Mouse (Mus musculus) forebrain, embryonic 12.5 days (tissue): Measurements from ENCODE around the gene Cemip. TPM values are rescaled to one million over a fixed set of nuclear protein-coding genes. Genes with fewer than 3 reads are reported as not detected.
A peak's percentile ranks its signal among the peaks of the same experiment; 100 is the strongest.
"Not testable (repeated sequence)": the region's sequence is repeated elsewhere in the genome, so short reads cannot be mapped to it uniquely, and the experiment has no call there.

Source experiments
- ATAC-seq: fragments of 200-750 bp; cut with Nextera tagmentation; 2 replicates; pipeline ENCODE4 v1.8.0; 2017; ENCODE audit warnings: moderate TSS enrichment; ENCODE audit not compliant: low FRiP score
- H3K27ac ChIP-seq: fragments of 300-500 bp; sonication (generic); 2 replicates; pipeline ENCODE4 v1.5.1; 2016; ENCODE audit warnings: mild to moderate bottlenecking
- H3K27me3 ChIP-seq: fragments of 300-500 bp; sonication (generic); 2 replicates; pipeline ENCODE4 v1.6.1; 2016; ENCODE audit warnings: mild to moderate bottlenecking
- H3K36me3 ChIP-seq: fragments of 300-500 bp; sonication (generic); replicated peaks from 2 replicates; pipeline ENCODE4 v1.6.1; 2016; ENCODE audit warnings: mild to moderate bottlenecking
- H3K4me1 ChIP-seq: fragments of 300-500 bp; sonication (generic); 2 replicates; pipeline ENCODE4 v1.6.1; 2016
- H3K4me2 ChIP-seq: fragments of 300-500 bp; sonication (generic); 2 replicates; pipeline ENCODE4 v1.6.1; 2016; ENCODE audit warnings: mild to moderate bottlenecking, moderate library complexity
- H3K4me3 ChIP-seq: fragments of 300-500 bp; sonication (generic); replicated peaks from 2 replicates; pipeline ENCODE4 v1.5.1; 2016; ENCODE audit warnings: mild to moderate bottlenecking
- H3K9ac ChIP-seq: fragments of 300-500 bp; sonication (generic); 2 replicates; pipeline ENCODE4 v1.6.1; 2016; ENCODE audit warnings: mild to moderate bottlenecking
- H3K9me3 ChIP-seq: fragments of 300-500 bp; sonication (generic); 2 replicates; pipeline ENCODE4 v1.6.1; 2016
- WGBS: fragments of 180-500 bp; shearing (Covaris S2); methylation state at CpG from one replicate; pipeline ENCODE4 v1.1.7; 2016; 5-methylcytosine and 5-hydroxymethylcytosine counted together
- polyA plus RNA-seq: library from polyadenylated mRNA; unstranded; fragments of >200 nt; fragmentation: Nextera tagmentation; extraction: Ambion mirVana; gene quantifications from 2 replicates; pipeline ENCODE4 v1.2.1, GENCODE M21; 2016

Gene Cemip
- 0.63 and 0.69 TPM in 2 replicates for polyA plus RNA-seq

GRCm38 (mm10) chr7:84086039-84086829 lies at the start of gene Cemip:
Gene Cemip (minus strand): TSS chr7:84086502.
- Histone ChIP-seq H3K27me3 (peaks cover 46% of the 10 kb centered on the region), H3K27ac (no peak within 1 kb of the TSS), H3K4me1 (peaks cover 14% of the 10 kb centered on the region), H3K9me3 (no peaks in the 10 kb centered on the region), H3K4me3 (peak within 1 kb of the TSS; percentile 49), H3K36me3 (no peaks in the 10 kb centered on the region), H3K4me2 (peak within 1 kb of the TSS; percentile 85), H3K9ac (peak within 1 kb of the TSS; percentile 55)
- ATAC-seq: peak; percentile 89
- WGBS: 2% methylated on average over 54 of the region's 54 CpGs

DNA sequence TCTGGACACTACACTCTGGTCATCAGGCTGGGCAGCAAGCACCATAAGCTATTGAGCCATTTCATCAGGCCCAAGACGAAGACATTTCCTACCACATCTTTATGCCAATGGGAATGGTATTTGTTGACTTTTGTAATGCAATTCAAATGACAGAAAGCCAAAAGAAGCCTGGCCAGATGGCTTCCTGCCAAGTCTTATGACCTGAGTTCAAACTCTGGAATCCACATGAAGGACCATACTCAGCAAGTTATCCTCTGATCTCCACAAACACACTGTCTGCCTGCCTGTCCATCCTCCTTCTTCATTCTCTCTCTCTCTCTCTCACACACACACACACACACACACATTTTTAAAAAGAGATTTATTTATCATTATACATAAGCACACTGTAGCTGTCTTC lies 46.4 kb upstream of the Cemip start:
- no peak for ATAC-seq
- Histone ChIP-seq H3K4me3 (no peak overlapping the region), H3K27me3 (no peaks in the 10 kb centered on the region), H3K4me1 (peaks cover 10% of the 10 kb centered on the region), H3K36me3 (no peaks in the 10 kb centered on the region), H3K27ac (no peak overlapping the region), H3K9me3 (no peaks in the 10 kb centered on the region), H3K4me2 (no peak overlapping the region), H3K9ac (no peak overlapping the region)
- 87% methylated on average over 1 of the region's 1 CpGs for WGBS

GRCm38 (mm10) chr7:84131736-84132135 lies 45.4 kb upstream of the Cemip start:
- H3K36me3 ChIP-seq: no peaks in the 10 kb centered on the region
- no peak overlapping the region for H3K9ac ChIP-seq
- no peak overlapping the region for H3K4me2 ChIP-seq
- no peak overlapping the region for H3K27ac ChIP-seq
- 94% methylated on average over 4 of the region's 4 CpGs for WGBS
- H3K27me3 ChIP-seq: no peaks in the 10 kb centered on the region
- H3K9me3 ChIP-seq: no peaks in the 10 kb centered on the region
- no peak overlapping the region for H3K4me3 ChIP-seq
- H3K4me1 ChIP-seq: peaks cover 7% of the 10 kb centered on the region
- no peak for ATAC-seq

GRCm38 (mm10) chr7:84128661-84129060 lies 42.4 kb upstream of the Cemip start:
- 78% methylated on average over 8 of the region's 8 CpGs for WGBS
- H3K4me1 ChIP-seq: peaks cover 10% of the 10 kb centered on the region
- no peak overlapping the region for H3K9ac ChIP-seq
- ATAC-seq: no peak
- H3K36me3 ChIP-seq: no peaks in the 10 kb centered on the region
- no peaks in the 10 kb centered on the region for H3K27me3 ChIP-seq
- H3K4me2 ChIP-seq: no peak overlapping the region
- no peaks in the 10 kb centered on the region for H3K9me3 ChIP-seq
- no peak overlapping the region for H3K4me3 ChIP-seq
- no peak overlapping the region for H3K27ac ChIP-seq

DNA sequence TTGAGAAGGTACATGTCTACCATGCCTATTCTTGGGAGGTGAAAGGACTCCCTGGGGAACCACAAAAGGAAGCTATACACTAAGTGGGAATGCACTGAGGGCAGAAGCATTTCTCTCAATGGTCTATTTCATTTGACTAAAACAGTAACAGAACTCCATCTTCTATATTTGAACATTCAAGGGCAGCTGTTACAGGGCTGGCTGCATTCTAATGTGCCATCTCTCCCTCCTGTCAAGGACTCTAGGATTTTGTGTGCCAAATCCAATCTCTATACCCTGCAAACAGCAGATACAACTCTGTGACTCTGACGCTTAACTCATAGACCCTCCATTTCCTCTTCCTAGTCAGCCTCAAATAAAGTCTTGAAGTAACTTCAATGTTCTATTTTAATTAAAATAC lies 39.4 kb upstream of the Cemip start:
- no peak for ATAC-seq

DNA sequence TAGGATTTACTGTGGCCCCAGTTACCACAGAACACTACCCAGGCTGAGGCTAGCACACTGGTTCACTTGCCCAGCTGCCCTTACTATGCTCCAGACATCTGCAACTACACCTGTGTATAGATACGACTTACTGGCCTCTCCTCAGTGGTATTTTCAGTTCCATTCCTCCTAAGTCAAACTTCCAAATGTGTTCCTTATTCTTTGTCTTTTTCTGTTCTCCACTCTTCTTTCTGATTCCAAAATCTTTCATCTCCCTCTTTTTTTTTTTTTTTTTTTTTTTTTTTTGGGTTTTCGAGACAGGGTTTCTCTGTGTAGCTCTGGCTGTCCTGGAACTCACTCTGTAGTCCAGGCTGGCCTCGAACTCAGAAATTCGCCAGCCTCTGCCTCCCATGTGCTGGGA lies 37.3 kb upstream of the Cemip start:
- WGBS: 95% methylated on average over 4 of the region's 4 CpGs
- not testable (repeated sequence) for ATAC-seq, H3K27me3 ChIP-seq, H3K27ac ChIP-seq, H3K36me3 ChIP-seq, H3K4me3 ChIP-seq, H3K9ac ChIP-seq, H3K4me2 ChIP-seq, H3K9me3 ChIP-seq
- H3K4me1 ChIP-seq: peaks cover 22% of the 10 kb centered on the region

More for the DNA sequence above, 39.4 kb upstream of the Cemip start:
- no peak overlapping the region for H3K9ac ChIP-seq
- no peaks in the 10 kb centered on the region for H3K27me3 ChIP-seq
- H3K36me3 ChIP-seq: no peaks in the 10 kb centered on the region
- 100% methylated on average over 1 of the region's 1 CpGs for WGBS
- no peak overlapping the region for H3K27ac ChIP-seq
- no peak overlapping the region for H3K4me2 ChIP-seq
- no peaks in the 10 kb centered on the region for H3K9me3 ChIP-seq
- H3K4me1 ChIP-seq: peaks cover 10% of the 10 kb centered on the region
- H3K4me3 ChIP-seq: no peak overlapping the region

- ATAC-seq: no peak
- WGBS: 91% methylated on average over 3 of the region's 3 CpGs
- H3K27ac ChIP-seq: no peak overlapping the region
- no peak overlapping the region for H3K4me3 ChIP-seq
- no peak overlapping the region for H3K4me2 ChIP-seq
- peaks cover 20% of the 10 kb centered on the region for H3K4me1 ChIP-seq
- no peaks in the 10 kb centered on the region for H3K9me3 ChIP-seq
- H3K9ac ChIP-seq: no peak overlapping the region
- no peaks in the 10 kb centered on the region for H3K27me3 ChIP-seq
- no peaks in the 10 kb centered on the region for H3K36me3 ChIP-seq
Observed at GRCm38 (mm10) chr7:84121778-84122177, 35.5 kb upstream of the Cemip start.

GRCm38 (mm10) chr7:84120142-84120760 lies 33.9 kb upstream of the Cemip start:
- H3K27ac ChIP-seq: no peak overlapping the region
- peaks cover 17% of the 10 kb centered on the region for H3K4me1 ChIP-seq
- no peak overlapping the region for H3K4me3 ChIP-seq
- no peak overlapping the region for H3K4me2 ChIP-seq
- no peak for ATAC-seq
- WGBS: 79% methylated on average over 5 of the region's 5 CpGs
- H3K9me3 ChIP-seq: no peaks in the 10 kb centered on the region
- no peaks in the 10 kb centered on the region for H3K36me3 ChIP-seq
- H3K27me3 ChIP-seq: no peaks in the 10 kb centered on the region
- no peak overlapping the region for H3K9ac ChIP-seq

GRCm38 (mm10) chr7:84119216-84120105 lies 33.2 kb upstream of the Cemip start:
- ATAC-seq: no peak
- Histone ChIP-seq H3K4me1 (peaks cover 17% of the 10 kb centered on the region), H3K4me3 (no peak overlapping the region), H3K9ac (no peak overlapping the region), H3K36me3 (no peaks in the 10 kb centered on the region), H3K4me2 (no peak overlapping the region), H3K9me3 (no peaks in the 10 kb centered on the region), H3K27me3 (no peaks in the 10 kb centered on the region), H3K27ac (no peak overlapping the region)
- WGBS: 74% methylated on average over 12 of the region's 12 CpGs

DNA sequence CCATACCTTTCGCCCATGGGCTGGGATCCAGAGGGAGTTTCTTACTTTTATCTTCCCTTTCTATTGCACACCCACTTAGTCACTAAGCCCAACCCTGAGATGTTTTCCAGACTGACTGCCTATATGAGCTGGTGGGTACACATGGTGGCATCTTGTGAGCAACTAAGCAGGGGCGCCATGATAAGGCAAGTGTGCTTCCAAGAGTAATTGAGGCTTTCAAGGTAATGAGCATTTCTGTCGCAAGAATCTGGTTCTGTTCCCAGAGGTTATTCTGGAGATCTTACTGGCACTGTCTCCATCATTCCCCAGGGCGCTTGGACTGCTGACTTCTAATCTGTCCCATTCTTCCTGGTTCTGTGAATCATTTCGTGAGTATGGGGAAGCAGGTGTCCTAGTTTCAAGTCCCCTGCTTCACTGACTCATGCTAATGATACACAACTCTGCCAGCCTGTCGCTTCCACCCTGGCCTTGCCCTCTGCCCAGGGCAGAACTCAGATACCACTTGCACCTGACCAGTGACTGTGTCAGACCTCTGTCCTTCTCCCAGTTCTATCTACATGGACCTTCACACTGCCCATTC lies 31.3 kb upstream of the Cemip start:
- Histone ChIP-seq H3K36me3 (peaks cover 13% of the 10 kb centered on the region), H3K9me3 (no peaks in the 10 kb centered on the region), H3K9ac (no peak overlapping the region), H3K27me3 (no peaks in the 10 kb centered on the region), H3K27ac (no peak overlapping the region), H3K4me3 (no peak overlapping the region), H3K4me1 (peaks cover 31% of the 10 kb centered on the region), H3K4me2 (no peak overlapping the region)
- 94% methylated on average over 6 of the region's 6 CpGs for WGBS
- ATAC-seq: no peak

DNA sequence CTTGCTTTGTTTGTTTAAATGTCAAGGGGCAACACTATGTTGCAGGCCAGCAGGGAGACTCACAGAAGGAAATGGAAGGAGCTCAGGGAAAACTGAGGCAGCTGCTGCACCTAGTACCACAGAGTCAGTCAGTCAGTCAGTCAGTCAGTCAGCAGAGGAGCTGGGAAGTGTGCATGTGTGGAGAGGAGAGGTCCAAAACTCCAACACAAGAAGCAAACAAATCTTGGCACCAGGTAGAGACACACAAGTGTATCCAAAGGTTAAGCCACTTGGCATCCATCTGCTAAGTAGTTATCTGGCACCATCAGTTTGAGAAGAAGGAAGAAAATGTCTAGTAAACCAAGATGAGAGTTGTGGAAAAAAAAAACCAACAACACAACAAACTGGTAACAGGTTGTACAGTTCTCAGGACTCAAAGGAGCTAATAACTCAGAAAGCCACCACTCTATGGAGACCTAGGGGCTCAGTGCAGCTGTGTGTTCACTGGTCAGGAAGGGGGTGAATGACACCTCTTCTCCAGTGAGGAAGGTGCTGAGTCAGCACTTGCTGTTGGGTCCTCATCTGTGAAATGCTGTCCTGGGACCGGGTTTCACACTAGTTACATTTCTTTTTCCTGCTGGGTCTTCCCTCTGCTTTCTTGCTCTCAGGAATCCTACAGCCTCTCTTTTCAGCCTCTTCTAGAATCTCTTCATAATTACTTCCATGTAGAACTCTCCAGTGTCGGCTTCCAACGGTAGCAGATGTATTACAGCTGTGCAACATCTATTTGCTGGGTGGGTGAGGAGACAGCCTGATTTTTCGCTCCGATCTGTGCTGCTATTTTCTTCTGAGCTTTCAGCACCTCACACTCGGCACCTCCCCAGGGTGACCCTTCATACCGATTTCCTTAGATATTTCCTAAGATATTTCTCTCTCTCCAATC lies 30.6 kb upstream of the Cemip start:
- Histone ChIP-seq H3K27ac (no peak overlapping the region), H3K4me2 (no peak overlapping the region), H3K4me3 (no peak overlapping the region), H3K9ac (no peak overlapping the region), H3K4me1 (peaks cover 38% of the 10 kb centered on the region), H3K36me3 (peaks cover 13% of the 10 kb centered on the region), H3K9me3 (no peaks in the 10 kb centered on the region), H3K27me3 (no peaks in the 10 kb centered on the region)
- WGBS: 85% methylated on average over 7 of the region's 7 CpGs
- ATAC-seq: no peak
